Mouse (Mus musculus) heart, postnatal 0 days (tissue): ENCODE results near the gene Gm42742. TPM values are rescaled to one million over a fixed set of nuclear protein-coding genes. Genes with fewer than 3 reads are reported as not detected.

Source experiments
- ATAC-seq: fragments of 200-750 bp; cut with Nextera tagmentation; 2 replicates; pipeline ENCODE4 v1.8.0; 2017; ENCODE audit warnings: low read depth, moderate number of reproducible peaks, moderate library complexity; ENCODE audit not compliant: insufficient read depth
- DNase-seq: peaks from one replicate; pipeline ENCODE4 v3.0.0-alpha.2; 2016; ENCODE audit warnings: low spot score
- H3K27ac ChIP-seq: fragments of 300-500 bp; sonication (generic); 2 replicates; pipeline ENCODE4 v1.5.1; 2014; ENCODE audit warnings: low read depth, mild to moderate bottlenecking
- H3K27me3 ChIP-seq: fragments of 300-500 bp; sonication (generic); 2 replicates; pipeline ENCODE4 v1.6.1; 2014; ENCODE audit warnings: low read length, mixed read lengths; ENCODE audit not compliant: control insufficient read depth, insufficient read depth
- H3K36me3 ChIP-seq: fragments of 300-500 bp; sonication (generic); replicated peaks from 2 replicates; pipeline ENCODE4 v1.6.1; 2014; ENCODE audit warnings: low read length, mixed read lengths; ENCODE audit not compliant: control insufficient read depth, insufficient read depth
- H3K4me1 ChIP-seq: fragments of 300-500 bp; sonication (generic); 2 replicates; pipeline ENCODE4 v1.6.1; 2014; ENCODE audit warnings: antibody characterized with exemption; ENCODE audit not compliant: control insufficient read depth, insufficient read depth
- H3K4me2 ChIP-seq: fragments of 300-500 bp; sonication (generic); 2 replicates; pipeline ENCODE4 v1.6.1; 2014; ENCODE audit warnings: low read depth, mild to moderate bottlenecking, low read length, moderate library complexity
- H3K4me3 ChIP-seq: fragments of 300-500 bp; sonication (generic); 2 replicates; pipeline ENCODE4 v1.5.1; 2014; ENCODE audit warnings: low read depth, low read length
- H3K9ac ChIP-seq: fragments of 300-500 bp; sonication (generic); replicated peaks from 2 replicates; pipeline ENCODE4 v1.6.1; 2014; ENCODE audit warnings: low read depth, low read length, mixed read lengths
- H3K9me3 ChIP-seq: fragments of 300-500 bp; sonication (generic); replicated peaks from 2 replicates; pipeline ENCODE4 v1.6.1; 2016; ENCODE audit warnings: low read length; ENCODE audit not compliant: control insufficient read depth
- CTCF ChIP-seq: IDR thresholded peaks from 2 replicates; pipeline ENCODE4 v1.5.1; 2016; ENCODE audit warnings: antibody characterized with exemption, control low read depth, low read depth
- EP300 ChIP-seq: IDR thresholded peaks from 2 replicates; pipeline ENCODE4 v1.6.1; 2016; ENCODE audit warnings: antibody characterized with exemption, low read depth
- WGBS: fragments of 180-500 bp; shearing (Covaris S2); extraction: QIAGEN DNeasy Blood & Tissue Kit; methylation state at CpG from one replicate; pipeline ENCODE4 v1.1.7; 2014; 5-methylcytosine and 5-hydroxymethylcytosine counted together
- polyA plus RNA-seq: library from polyadenylated mRNA; unstranded; fragments of >200 nt; fragmentation: Nextera tagmentation; extraction: Ambion mirVana; gene quantifications from 2 replicates; pipeline ENCODE4 v1.2.1, GENCODE M21; 2015
- total RNA-seq: library from RNA; depleted of rRNA; stranded (reverse); fragments of >200 nt; gene quantifications from 2 replicates; pipeline ENCODE4 v1.2.3, GENCODE M21; 2014; ENCODE audit warnings: low replicate concordance

Gene Gm42742
- total and polyA plus RNA-seq, 2 experiments from 2014 or later = 5.7 to 24.8 TPM

- TF ChIP-seq CTCF (no peak), EP300 (no peak)
- Histone ChIP-seq H3K4me2 (no peak overlapping the region), H3K4me1 (0 out of 2 replicates have a peak, but pooled peaks cover 6% of the 10 kb centered on the region), H3K36me3 (peaks cover 66% of the 10 kb centered on the region), H3K27me3 (no peaks in the 10 kb centered on the region), H3K9ac (no peak overlapping the region), H3K9me3 (no peaks in the 10 kb centered on the region), H3K27ac (no peak overlapping the region), H3K4me3 (no peak overlapping the region)
- ATAC-seq = no peak
- DNase-seq = no peak
- WGBS = 76% methylated on average over 1 of the region's 1 CpGs
Observed at GRCm38 (mm10) chr7:127031244-127031643, 10.3 kb upstream of the Gm42742 start.

GRCm38 (mm10) chr7:127030172-127030571, 9.3 kb upstream of the Gm42742 start:
- Histone ChIP-seq H3K9me3 (no peaks in the 10 kb centered on the region), H3K9ac (no peak overlapping the region), H3K4me3 (no peak overlapping the region), H3K27ac (no peak overlapping the region), H3K27me3 (no peaks in the 10 kb centered on the region), H3K4me2 (no peak overlapping the region), H3K4me1 (0 out of 2 replicates have a peak, but pooled peaks cover 6% of the 10 kb centered on the region), H3K36me3 (peaks cover 59% of the 10 kb centered on the region)
- TF ChIP-seq EP300 (no peak), CTCF (no peak)
- WGBS = 93% methylated on average over 1 of the region's 1 CpGs
- DNase-seq (no peak), ATAC-seq (no peak)

GRCm38 (mm10) chr7:127027885-127028284, 7.0 kb upstream of the Gm42742 start:
- ATAC-seq = no peak

GRCm38 (mm10) chr7:127026984-127027726, 6.3 kb upstream of the Gm42742 start, which contains the start of gene Maz:
Maz (minus strand) TSS chr7:127027037.
- peak; percentile 88 for ATAC-seq

More at GRCm38 (mm10) chr7:127027885-127028284, 7.0 kb upstream of the Gm42742 start:
- H3K36me3 ChIP-seq = peaks cover 53% of the 10 kb centered on the region
- no peak for TF ChIP-seq EP300
- TF ChIP-seq CTCF = no peak
- no peaks in the 10 kb centered on the region for H3K27me3 ChIP-seq
- H3K9me3 ChIP-seq = no peaks in the 10 kb centered on the region
- peak overlapping the region; percentile 91 for H3K4me3 ChIP-seq
- peak overlapping the region; percentile 80 for H3K9ac ChIP-seq
- WGBS = 58% methylated on average over 8 of the region's 8 CpGs
- peak overlapping the region; percentile 96 for H3K4me2 ChIP-seq
- peak overlapping the region; percentile 99 for H3K27ac ChIP-seq
- DNase-seq = no peak
- peaks cover 25% of the 10 kb centered on the region for H3K4me1 ChIP-seq

GRCm38 (mm10) chr7:127026616-127026983, 5.7 kb upstream of the Gm42742 start:
- H3K4me3 ChIP-seq = peak overlapping the region; percentile 91
- peak overlapping the region; percentile 99 for H3K27ac ChIP-seq
- peaks cover 26% of the 10 kb centered on the region for H3K4me1 ChIP-seq
- H3K9ac ChIP-seq = peak overlapping the region; percentile 93
- peak overlapping the region; percentile 96 for H3K4me2 ChIP-seq
- peaks cover 52% of the 10 kb centered on the region for H3K36me3 ChIP-seq
- H3K27me3 ChIP-seq = no peaks in the 10 kb centered on the region
- H3K9me3 ChIP-seq = no peaks in the 10 kb centered on the region
- DNase-seq (no peak), ATAC-seq (peak; percentile 13)
- TF ChIP-seq EP300 (no peak), CTCF (no peak)
- WGBS = 0% methylated on average over 2 of the region's 48 CpGs

More at GRCm38 (mm10) chr7:127026984-127027726, 6.3 kb upstream of the Gm42742 start, which contains the start of gene Maz:
- Histone ChIP-seq H3K9me3 (no peaks in the 10 kb centered on the region), H3K4me2 (peak within 1 kb of the TSS; percentile 96), H3K36me3 (peaks cover 53% of the 10 kb centered on the region), H3K27ac (peak within 1 kb of the TSS; percentile 99), H3K27me3 (no peaks in the 10 kb centered on the region), H3K4me3 (peak within 1 kb of the TSS; percentile 91), H3K9ac (peak within 1 kb of the TSS; percentile 93), H3K4me1 (peaks cover 25% of the 10 kb centered on the region)
- WGBS = under 1% methylated on average over 50 of the region's 63 CpGs
- peak; percentile 99 for DNase-seq
- TF ChIP-seq CTCF (no peak), EP300 (peak; percentile 96)
